Mouse (Mus musculus) liver, embryonic 11.5 days (tissue): ENCODE data around the gene Hist1h4f. TPM values are rescaled to one million over a fixed set of nuclear protein-coding genes. Genes with fewer than 3 reads are reported as not detected.
"Not testable (repeated sequence)": the region's sequence is repeated elsewhere in the genome, so short reads cannot be mapped to it uniquely, and the experiment has no call there.

Experiments
- ATAC-seq: fragments of 200-750 bp; cut with Nextera tagmentation; replicated peaks from 2 replicates; pipeline ENCODE4 v1.8.0; 2017; ENCODE audit warnings: moderate number of reproducible peaks, mild to moderate bottlenecking, moderate TSS enrichment, moderate library complexity; ENCODE audit not compliant: low FRiP score
- DNase-seq: peaks from one replicate; pipeline ENCODE4 v3.0.0-alpha.2; 2017; ENCODE audit warnings: low spot score
- H3K27ac ChIP-seq: fragments of 300-500 bp; sonication (generic); 2 replicates; pipeline ENCODE4 v1.5.1; 2014; ENCODE audit warnings: mild to moderate bottlenecking, low read depth, low read length, control low read depth
- H3K27me3 ChIP-seq: fragments of 300-500 bp; sonication (generic); replicated peaks from 2 replicates; pipeline ENCODE4 v1.6.1; 2014; ENCODE audit warnings: low read length, mixed read lengths; ENCODE audit not compliant: control insufficient read depth, insufficient read depth
- H3K36me3 ChIP-seq: fragments of 300-500 bp; sonication (generic); 2 replicates; pipeline ENCODE4 v1.6.1; 2014; ENCODE audit warnings: mild to moderate bottlenecking, low read length, moderate library complexity, mixed read lengths; ENCODE audit not compliant: control insufficient read depth, insufficient read depth
- H3K4me1 ChIP-seq: fragments of 300-500 bp; sonication (generic); replicated peaks from 2 replicates; pipeline ENCODE4 v1.6.1; 2014; ENCODE audit warnings: low read length, mixed read lengths; ENCODE audit not compliant: control insufficient read depth, insufficient read depth
- H3K4me2 ChIP-seq: fragments of 300-500 bp; sonication (generic); 2 replicates; pipeline ENCODE4 v1.6.1; 2014; ENCODE audit warnings: mild to moderate bottlenecking, control low read depth, moderate library complexity
- H3K4me3 ChIP-seq: fragments of 300-500 bp; sonication (generic); 2 replicates; pipeline ENCODE4 v1.5.1; 2014; ENCODE audit warnings: low read depth, low read length, control low read depth
- H3K9ac ChIP-seq: fragments of 300-500 bp; sonication (generic); 2 replicates; pipeline ENCODE4 v1.6.1; 2014; ENCODE audit warnings: low read depth, low read length, control low read depth
- H3K9me3 ChIP-seq: fragments of 300-500 bp; sonication (generic); 2 replicates; pipeline ENCODE4 v1.6.1; 2016; ENCODE audit warnings: low read length, inconsistent platforms, mixed read lengths; ENCODE audit not compliant: control insufficient read depth
- WGBS: fragments of 180-500 bp; shearing (Covaris S2); extraction: QIAGEN DNeasy Blood & Tissue Kit; methylation state at CpG from one replicate; pipeline ENCODE4 v1.1.7; 2014; 5-methylcytosine and 5-hydroxymethylcytosine counted together
- polyA plus RNA-seq: library from polyadenylated mRNA; unstranded; fragments of >200 nt; fragmentation: Nextera tagmentation; extraction: Ambion mirVana; gene quantifications from 2 replicates; pipeline ENCODE4 v1.2.1, GENCODE M21; 2014

Gene Hist1h4f
- polyA plus RNA-seq, 1 experiment from 2014 or later, result 1.4 TPM

DNA sequence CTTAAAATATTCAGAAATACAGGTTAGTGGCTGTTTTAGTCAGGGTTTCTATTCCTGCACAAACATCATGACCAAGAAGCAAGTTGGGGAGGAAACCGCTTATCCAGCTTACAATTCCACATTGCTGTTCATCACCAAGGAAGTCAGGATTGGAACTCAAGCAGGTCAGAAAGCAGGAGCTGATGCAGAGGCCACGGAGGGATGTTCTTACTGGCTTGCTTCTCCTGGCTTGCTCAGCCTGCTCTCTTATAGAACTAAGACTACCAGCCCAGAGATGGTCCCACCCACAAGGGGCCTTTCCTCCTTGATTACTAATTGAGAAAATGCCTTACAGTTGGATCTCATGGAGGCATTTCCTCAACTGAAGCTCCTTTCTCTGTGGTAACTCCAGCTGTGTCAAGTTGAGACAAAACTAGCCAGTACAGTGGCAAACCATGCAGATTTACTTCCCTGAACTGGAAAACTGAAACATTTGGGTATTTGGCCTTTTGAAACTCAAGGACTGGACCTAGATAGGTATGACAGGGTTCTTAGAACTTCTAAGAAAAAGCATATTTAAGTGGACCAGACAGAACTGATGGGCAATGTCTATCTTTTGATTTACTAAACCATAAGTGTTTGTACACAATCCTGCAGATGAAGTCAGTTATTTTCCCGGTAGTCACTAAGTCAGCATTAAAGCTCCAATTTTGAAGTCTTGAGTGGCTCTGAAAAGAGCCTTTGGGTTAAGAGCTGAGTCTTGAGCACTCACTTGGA is 9.0 kb downstream of the Hist1h4f start:
- peak overlapping the region; percentile 53 for H3K4me3 ChIP-seq
- peak overlapping the region; percentile 82 for H3K9ac ChIP-seq
- H3K27ac ChIP-seq, result peak overlapping the region; percentile 98
- 0 out of 2 replicates have a peak, but pooled peaks have one; percentile 0 for ATAC-seq
- not testable (repeated sequence) for H3K9me3 ChIP-seq, H3K36me3 ChIP-seq, H3K27me3 ChIP-seq, DNase-seq
- 9% methylated on average over 3 of the region's 3 CpGs for WGBS
- H3K4me2 ChIP-seq, result peak overlapping the region; percentile 83
- peaks cover 11% of the 10 kb centered on the region for H3K4me1 ChIP-seq

DNA sequence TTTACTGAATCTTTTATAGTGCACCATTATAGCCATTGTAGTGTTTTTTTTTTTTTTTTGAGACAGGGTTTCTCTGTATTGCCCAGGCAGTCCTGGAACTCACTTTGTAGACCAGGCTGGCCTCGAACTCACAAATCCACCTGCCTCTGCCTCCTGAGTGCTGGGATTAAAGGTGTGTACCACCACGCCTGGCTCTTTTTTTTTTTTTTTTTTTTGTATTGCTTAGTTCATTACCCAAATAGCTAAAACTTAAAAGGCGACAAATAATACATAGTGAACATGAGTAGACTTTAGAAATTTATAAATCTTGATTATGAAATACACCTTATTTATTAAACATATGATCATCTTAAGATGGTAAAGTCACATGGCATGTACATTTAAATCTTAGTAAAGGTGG is 10.0 kb downstream of the Hist1h4f start:
- DNase-seq, result no peak
- peaks cover 15% of the 10 kb centered on the region for H3K4me1 ChIP-seq
- H3K9ac ChIP-seq, result no peak overlapping the region
- H3K4me3 ChIP-seq, result no peak overlapping the region
- peak overlapping the region; percentile 98; the same call in 1 of the 2 replicates for H3K27ac ChIP-seq
- H3K27me3 ChIP-seq, result no peaks in the 10 kb centered on the region
- WGBS, result 74% methylated on average over 3 of the region's 3 CpGs
- H3K4me2 ChIP-seq, result peak overlapping the region; percentile 83
- H3K36me3 ChIP-seq, result no peaks in the 10 kb centered on the region
- H3K9me3 ChIP-seq, result no peaks in the 10 kb centered on the region
- no peak for ATAC-seq

DNA sequence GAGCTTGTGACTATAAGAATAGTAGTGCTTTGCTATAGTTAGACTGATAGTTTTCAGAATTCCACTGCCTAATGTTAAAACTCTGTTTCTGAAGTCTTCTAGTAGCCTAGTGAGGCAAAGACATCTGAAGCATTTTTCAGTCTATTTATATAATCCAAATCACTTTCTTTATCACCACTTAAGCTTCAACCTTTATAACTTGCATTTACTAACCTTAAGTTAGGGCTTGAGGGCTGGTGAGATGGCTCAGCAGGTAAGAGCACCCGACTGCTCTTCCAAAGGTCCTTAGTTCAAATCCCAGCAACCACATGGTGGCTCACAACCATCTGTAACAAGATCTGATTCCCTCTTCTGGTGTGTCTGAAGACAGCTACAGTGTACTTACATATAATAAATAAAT is 11.6 kb downstream of the Hist1h4f start:
- not testable (repeated sequence) for H3K9me3 ChIP-seq, H3K36me3 ChIP-seq, H3K9ac ChIP-seq, H3K4me2 ChIP-seq, H3K4me3 ChIP-seq, DNase-seq, H3K27ac ChIP-seq, H3K27me3 ChIP-seq, ATAC-seq
- peaks cover 13% of the 10 kb centered on the region for H3K4me1 ChIP-seq
- WGBS, result 74% methylated on average over 1 of the region's 1 CpGs

DNA sequence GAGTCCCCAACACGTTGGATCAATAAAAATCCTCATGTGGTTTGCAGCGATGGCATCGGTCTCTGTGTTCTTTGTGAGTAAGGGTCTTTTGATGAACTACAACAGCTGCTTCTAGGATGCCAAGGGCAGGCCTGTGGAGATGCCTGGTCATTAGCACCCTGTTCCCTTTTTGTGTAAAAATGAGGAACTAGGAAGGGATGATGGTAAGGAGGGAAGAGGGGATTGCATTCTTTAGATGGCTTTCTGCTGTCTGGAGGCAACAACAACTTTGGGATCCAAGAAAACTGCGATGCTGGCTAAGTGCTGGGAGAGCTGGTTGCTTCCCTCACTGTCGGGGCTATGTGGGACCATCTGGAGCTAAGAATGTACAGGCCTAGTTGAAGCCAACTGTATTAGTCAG is 13.2 kb downstream of the Hist1h4f start:
- H3K4me2 ChIP-seq, result 0 out of 2 replicates have a peak overlapping the region, but pooled peaks have one; percentile 10
- peak overlapping the region; percentile 57 for H3K27ac ChIP-seq
- no peak overlapping the region for H3K4me3 ChIP-seq
- 68% methylated on average over 5 of the region's 5 CpGs for WGBS
- peaks cover 13% of the 10 kb centered on the region for H3K4me1 ChIP-seq
- no peak for DNase-seq
- ATAC-seq, result no peak
- H3K9ac ChIP-seq, result no peak overlapping the region
- no peaks in the 10 kb centered on the region for H3K27me3 ChIP-seq
- no peaks in the 10 kb centered on the region for H3K9me3 ChIP-seq
- no peaks in the 10 kb centered on the region for H3K36me3 ChIP-seq

DNA sequence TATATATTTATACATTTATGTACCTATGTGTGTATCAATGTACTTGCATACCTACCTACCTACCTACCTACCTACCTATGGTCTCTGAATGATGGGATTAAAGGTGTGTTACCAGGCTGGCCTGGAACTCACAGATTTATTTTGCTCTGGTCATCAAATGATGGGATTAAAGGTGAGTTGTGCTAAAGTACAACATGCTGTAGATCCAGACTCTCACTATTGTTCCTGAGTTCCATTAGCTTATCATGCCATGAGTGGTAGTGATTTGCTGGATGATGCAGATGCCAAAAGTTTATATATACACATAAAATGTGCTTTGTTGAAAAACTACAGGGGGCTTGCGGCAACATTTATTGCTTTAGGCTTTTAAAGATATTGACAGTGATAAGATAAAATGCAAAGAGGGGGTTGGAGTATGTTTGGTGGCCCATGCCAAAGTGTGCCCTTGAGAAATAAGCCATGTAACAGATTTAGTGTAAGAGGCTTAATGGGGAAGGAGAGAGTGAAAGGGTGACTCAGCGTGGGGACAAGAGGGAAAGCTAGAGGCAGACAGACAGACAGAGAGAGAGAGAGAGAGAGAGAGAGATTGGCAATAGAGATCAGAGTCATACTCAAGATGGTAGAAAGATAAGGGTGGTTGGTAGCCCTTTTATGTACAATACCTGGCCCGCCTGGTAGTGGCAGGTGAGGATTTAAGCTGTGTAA is 14.3 kb downstream of the Hist1h4f start:
- peak overlapping the region; percentile 100 for H3K27ac ChIP-seq

DNA sequence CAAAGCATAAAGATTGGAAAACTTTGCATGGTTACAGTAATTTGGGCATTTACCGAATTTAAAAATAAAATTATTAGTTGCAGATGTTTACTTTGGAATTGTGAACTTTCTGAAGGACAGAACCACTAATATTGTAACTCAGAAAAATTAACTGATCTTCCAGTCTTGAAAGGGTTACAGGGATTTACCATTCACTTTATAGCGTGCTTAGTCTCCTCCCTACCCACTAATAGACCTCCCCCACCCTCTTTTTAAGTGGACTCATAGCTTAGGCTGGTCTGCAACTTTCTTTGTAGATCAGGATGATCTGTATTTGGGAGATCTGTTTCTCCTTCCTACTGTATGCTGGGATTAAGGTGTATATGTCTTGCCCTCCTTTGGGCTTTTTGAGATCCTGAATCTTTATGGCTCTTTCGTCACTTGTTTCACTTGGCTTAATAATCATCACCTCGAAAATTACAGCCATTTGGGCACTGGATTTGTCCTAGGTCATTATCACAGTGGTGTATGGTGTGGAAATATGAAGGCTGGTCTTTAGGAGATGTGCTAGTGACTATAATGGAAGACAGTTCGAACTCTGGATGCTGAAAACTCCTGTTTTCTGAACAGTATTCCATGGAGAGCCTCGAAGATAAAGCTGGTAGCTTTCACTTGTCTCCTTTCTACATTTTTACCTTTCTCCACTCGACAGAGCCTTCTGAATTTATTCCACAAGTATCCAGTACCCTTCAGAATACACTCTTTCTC is 15.2 kb downstream of the Hist1h4f start:
- DNase-seq (no peak), ATAC-seq (no peak)
- Histone ChIP-seq H3K9me3 (no peaks in the 10 kb centered on the region), H3K27ac (peak overlapping the region; percentile 100), H3K4me3 (peak overlapping the region; percentile 65), H3K27me3 (no peaks in the 10 kb centered on the region), H3K4me1 (peaks cover 20% of the 10 kb centered on the region), H3K9ac (peak overlapping the region; percentile 75), H3K36me3 (no peaks in the 10 kb centered on the region), H3K4me2 (peak overlapping the region; percentile 88)
- 21% methylated on average over 7 of the region's 7 CpGs for WGBS

More for the DNA sequence above, 14.3 kb downstream of the Hist1h4f start:
- no peak for DNase-seq
- H3K4me2 ChIP-seq, result peak overlapping the region; percentile 88
- peak overlapping the region; percentile 0; the same call in 1 of the 2 replicates for H3K9ac ChIP-seq
- H3K9me3 ChIP-seq, result no peaks in the 10 kb centered on the region
- H3K27me3 ChIP-seq, result no peaks in the 10 kb centered on the region
- peaks cover 20% of the 10 kb centered on the region for H3K4me1 ChIP-seq
- peak overlapping the region; percentile 65 for H3K4me3 ChIP-seq
- no peak for ATAC-seq
- WGBS, result 75% methylated on average over 3 of the region's 3 CpGs
- no peaks in the 10 kb centered on the region for H3K36me3 ChIP-seq

DNA sequence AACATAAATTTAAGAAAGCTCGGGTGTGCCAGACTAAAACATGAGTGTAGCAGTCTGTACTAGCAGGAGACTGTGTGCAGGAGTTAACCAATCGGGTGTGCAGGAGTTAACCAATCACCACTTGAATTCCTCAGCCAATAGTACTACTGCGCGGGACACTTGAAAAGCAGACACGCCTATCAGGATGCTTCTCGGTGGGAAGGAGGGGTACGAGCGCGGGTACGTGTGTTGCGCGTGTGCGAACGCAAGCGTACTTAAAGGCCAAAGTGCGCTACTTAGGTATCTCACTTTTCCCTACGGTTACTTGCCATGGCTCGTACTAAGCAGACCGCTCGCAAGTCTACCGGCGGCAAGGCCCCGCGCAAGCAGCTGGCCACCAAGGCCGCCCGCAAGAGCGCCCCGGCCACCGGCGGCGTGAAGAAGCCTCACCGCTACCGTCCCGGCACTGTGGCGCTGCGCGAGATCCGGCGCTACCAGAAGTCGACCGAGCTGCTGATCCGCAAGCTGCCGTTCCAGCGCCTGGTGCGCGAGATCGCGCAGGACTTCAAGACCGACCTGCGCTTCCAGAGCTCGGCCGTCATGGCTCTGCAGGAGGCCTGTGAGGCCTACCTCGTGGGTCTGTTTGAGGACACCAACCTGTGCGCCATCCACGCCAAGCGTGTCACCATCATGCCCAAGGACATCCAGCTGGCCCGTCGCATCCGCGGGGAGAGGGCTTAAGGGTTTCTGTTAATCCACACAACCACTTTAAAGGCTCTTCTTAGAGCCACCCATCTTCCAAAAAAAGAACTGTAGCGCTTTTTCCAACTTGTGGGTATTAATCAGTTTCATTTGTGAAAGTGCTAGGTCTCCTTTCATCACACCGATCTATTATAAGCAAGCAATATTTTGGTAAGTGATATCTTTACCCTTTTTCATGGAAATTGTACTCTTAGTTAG is 16.0 kb downstream of the Hist1h4f start, which contains the start of gene Hist1h3g:
Gene Hist1h3g (plus strand): TSS at position 286 of the 939 bp plus-strand sequence.
- peaks cover 15% of the 10 kb centered on the region for H3K4me1 ChIP-seq
- H3K27ac ChIP-seq, result peak within 1 kb of the TSS; percentile 100
- under 1% methylated on average over 45 of the region's 62 CpGs for WGBS
- H3K27me3 ChIP-seq, H3K36me3 ChIP-seq, H3K9me3 ChIP-seq: not testable (repeated sequence)
- DNase-seq (peak; percentile 90), ATAC-seq (peak; percentile 84)
- peak within 1 kb of the TSS; percentile 65 for H3K4me3 ChIP-seq
- H3K4me2 ChIP-seq, result peak within 1 kb of the TSS; percentile 88
- H3K9ac ChIP-seq, result peak within 1 kb of the TSS; percentile 94
